Mouse (Mus musculus): Measurements from ENCODE around the gene Themis2.

Themis2 gene

DNA sequence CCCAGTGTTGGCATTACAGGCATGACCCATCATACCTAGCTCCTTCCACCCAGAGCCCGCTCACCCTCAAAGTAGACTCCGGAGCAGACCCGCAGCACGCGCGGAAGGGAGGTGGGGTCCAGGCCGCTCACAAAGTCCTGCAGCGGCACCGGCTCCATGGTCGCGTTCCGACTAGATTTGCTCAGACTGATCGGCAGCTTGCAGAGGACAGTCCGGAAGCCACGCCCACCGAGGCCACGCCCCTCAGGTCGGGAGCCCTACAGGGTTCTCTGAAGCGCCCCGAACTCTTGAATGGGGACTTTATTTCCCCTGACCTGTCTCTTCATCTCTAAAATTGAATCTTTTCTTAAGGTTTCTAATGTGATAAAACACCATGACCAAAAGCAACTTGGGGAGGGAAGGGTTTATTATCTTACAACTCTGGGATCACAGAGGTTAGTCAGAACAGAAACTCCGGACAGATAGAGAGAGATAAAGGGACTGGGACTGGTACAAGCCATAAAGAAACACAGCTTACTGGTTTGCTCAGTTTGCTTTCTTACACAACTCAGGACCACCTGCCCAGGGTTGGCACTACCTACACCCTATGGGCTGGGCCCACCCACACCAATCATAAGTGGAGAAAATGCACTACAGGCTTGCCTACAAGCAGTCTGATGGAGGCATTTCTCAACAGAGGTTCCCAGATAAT lies at the start of gene Themis2:
TSS of gene Themis2 (minus strand) at position 192 of the 691 bp plus-strand sequence.
- peak; percentile 33 to 45 for DNase-seq (ENCODE audit: low spot score in 2 of 2)

DNA sequence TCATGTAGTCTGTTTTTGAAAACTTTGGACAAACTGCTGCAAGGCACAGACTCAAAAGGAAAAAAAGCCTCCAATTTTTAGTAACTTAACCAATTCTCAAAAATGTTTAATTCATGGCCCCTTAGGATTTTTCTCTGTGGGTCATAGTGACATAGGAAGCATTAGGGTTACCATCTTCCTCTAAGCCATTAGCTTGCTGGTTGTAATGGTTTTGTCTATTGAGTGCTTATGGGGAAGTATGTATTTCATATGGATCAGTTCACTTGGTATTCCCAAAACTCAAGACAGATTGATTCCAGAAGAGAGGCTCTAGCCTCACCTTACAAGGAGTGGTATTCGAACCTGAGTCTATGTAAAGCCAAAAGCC lies 47.5 kb upstream of the Themis2 start:
- no peak for DNase-seq (ENCODE audit: low spot score in 2 of 2)

GRCm38 (mm10) chr4:132842970-132843704 lies 47.0 kb upstream of the Themis2 start, which contains the start of gene Ppp1r8:
Gene Ppp1r8 (minus strand): TSS chr4:132843169.
- peak; percentile 86 to 87 for DNase-seq (ENCODE audit: low spot score in 2 of 2)

- peak; percentile 10 to 14 for DNase-seq (ENCODE audit: low spot score in 2 of 2)
Observed at GRCm38 (mm10) chr4:132842281-132842906, 46.2 kb upstream of the Themis2 start.

DNA sequence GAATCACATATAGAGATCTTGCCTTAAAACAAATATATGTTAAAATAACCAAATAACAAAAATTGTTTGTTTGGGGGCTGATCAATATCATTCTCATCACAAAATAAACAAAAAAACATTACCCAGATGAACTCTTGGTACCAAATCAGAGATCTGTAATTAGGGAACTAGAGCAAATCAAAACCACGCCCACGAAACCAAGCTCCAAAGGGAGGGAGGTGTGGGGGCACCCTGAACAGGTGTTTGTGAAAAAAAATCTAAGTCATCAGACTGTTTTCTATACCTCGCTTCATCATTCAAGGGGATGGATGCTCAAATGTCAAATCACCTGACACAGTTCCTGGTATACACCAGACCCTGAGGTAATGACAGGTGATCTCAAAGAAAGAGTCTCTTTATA lies 45.3 kb upstream of the Themis2 start:
- no peak for DNase-seq (ENCODE audit: low spot score in 2 of 2)

GRCm38 (mm10) chr4:132823614-132824366 lies 27.6 kb upstream of the Themis2 start:
- DNase-seq (ENCODE audit: low spot score in 2 of 2): peak; percentile 23 to 64

DNA sequence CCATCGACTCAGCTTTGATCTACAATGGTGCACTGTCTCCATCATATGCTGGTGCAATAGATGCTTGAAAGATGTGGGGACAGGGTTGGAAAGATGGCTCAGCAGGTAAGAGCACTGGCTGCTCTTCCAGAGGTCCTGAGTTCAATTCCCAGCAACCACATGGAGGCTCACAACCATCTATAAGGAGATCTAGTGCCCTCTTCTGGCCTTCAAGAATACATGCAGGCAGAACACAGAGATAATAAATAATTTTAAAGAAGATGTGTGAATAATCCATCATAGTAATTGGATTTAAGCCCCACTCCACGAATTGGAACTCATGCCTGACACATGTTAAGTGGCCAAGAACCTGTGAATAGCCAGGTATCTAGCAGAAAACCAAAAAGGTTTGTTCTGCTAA lies 22.3 kb upstream of the Themis2 start:
- no peak for DNase-seq (ENCODE audit: low spot score in 2 of 2)

GRCm38 (mm10) chr4:132816855-132817254 lies 20.7 kb upstream of the Themis2 start:
- DNase-seq (ENCODE audit: low spot score in 2 of 2): no peak

GRCm38 (mm10) chr4:132816404-132816803 lies 20.2 kb upstream of the Themis2 start:
- no peak for DNase-seq (ENCODE audit: low spot score in 2 of 2)

GRCm38 (mm10) chr4:132809621-132810020 lies 13.4 kb upstream of the Themis2 start:
- DNase-seq (ENCODE audit: low spot score in 2 of 2): peak; percentile 19 to 40

DNA sequence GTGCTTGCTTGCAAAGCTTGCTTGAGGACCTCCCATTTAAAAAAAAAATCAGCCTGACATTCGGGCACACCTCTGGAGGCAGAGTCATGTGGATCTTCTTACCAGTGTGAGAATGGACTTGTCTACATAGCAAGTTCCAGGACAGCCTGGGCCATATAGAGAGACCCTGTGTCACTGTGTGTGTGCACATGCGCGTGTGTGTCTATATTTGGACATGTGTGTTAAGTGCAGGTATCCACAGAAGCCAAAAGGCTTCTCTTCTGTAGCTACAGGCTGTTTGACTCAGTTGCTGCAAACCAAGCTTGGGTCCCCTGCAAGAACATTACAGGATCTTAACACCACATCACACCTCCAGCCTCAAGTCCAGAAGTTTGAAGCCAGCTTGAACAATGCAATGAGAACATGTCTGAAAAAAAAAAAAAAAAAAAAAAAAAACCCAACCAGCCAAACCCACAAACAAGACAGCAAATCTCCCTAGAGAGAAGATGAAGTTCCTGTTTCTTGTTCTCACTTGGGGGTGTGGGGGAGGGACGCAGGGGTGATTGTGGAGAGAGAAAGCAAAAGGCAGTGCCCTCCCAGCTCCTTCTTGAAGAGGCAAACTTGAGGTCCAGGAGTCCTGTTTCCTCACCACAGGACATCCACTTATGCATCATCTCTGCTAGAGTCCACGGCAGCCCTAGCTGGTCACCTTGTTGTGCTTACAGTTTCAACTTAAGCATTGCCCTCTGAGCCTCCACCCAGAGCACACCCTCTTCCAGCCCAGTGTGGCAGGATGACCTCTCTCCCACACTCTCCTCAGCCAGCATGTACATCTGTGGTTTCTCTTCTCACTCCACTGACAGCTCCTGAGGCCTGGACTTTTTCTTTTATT lies 11.8 kb upstream of the Themis2 start:
- no peak for DNase-seq (ENCODE audit: low spot score in 2 of 2)

DNA sequence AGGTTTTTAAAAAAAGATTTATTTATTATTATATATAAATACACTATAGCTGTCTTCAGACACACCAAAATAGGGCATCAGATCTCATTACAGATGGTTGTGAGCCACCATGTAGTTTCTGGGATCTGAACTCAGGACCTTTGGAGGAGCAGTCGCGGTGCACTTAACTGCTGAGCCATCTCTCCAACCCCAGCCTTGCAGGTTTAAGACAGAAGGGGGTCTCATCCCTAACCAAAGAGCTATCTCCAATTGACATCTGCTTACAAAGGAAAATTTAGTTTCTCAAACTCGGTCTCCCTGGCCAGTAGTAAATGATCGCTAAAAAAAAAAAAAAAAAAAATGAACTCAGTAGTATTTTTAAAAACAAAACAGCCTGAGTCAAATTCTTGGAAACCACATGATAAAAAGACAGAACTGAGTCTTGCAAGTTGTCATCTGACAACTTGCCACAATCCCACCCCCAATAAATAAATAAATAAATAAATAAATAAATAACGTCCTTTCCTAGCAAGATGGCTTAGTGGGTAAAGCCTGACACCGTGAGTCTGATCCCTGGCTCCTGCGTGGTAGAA lies 10.5 kb upstream of the Themis2 start:
- no peak for DNase-seq (ENCODE audit: low spot score in 2 of 2)

- DNase-seq (ENCODE audit: low spot score in 2 of 2): no peak
Observed at GRCm38 (mm10) chr4:132805599-132806197, 9.5 kb upstream of the Themis2 start.

GRCm38 (mm10) chr4:132805146-132805545 lies 9.0 kb upstream of the Themis2 start:
- no peak for DNase-seq (ENCODE audit: low spot score in 2 of 2)

DNA sequence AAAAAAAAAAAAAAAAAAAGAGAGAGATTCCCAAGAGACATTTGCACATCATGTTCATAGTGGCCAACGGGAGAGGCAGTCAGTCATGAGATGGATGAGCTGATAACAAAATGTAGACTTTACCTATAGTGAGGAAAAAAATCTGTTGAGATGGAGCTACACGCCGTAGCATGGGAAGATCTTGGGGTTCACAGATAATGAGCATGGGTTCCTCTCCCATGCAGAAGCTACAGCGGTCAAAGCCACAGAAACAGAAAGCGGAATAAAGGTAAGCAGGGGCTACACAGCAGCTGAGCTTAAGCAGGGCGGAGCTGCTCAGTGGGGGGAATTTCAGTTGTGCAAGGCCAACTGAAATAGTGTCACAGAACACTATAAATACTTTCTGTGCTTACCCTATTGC lies 8.1 kb upstream of the Themis2 start:
- DNase-seq (ENCODE audit: low spot score in 2 of 2): no peak

DNA sequence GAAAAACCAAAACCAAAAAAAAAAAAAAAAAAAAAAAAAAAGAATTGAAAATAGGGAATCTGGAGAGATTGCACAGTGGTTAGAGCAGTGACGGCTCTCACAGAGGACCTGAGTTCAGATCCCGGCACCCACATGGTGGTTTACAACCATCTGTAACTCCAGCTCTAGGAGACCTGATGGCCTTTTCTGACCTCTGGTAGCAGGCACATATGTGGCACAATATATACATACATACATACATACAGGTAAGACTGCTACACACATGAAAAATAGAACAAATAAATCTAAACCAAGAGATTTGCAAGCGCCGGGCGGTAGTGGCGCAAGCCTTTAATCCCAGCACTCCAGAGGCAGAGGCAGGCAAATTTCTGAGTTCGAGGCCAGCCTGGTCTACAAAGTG lies 7.7 kb upstream of the Themis2 start:
- DNase-seq (ENCODE audit: low spot score in 2 of 2): no peak

- DNase-seq (ENCODE audit: low spot score in 2 of 2): no peak
Observed at GRCm38 (mm10) chr4:132803212-132803611, 7.0 kb upstream of the Themis2 start.

DNA sequence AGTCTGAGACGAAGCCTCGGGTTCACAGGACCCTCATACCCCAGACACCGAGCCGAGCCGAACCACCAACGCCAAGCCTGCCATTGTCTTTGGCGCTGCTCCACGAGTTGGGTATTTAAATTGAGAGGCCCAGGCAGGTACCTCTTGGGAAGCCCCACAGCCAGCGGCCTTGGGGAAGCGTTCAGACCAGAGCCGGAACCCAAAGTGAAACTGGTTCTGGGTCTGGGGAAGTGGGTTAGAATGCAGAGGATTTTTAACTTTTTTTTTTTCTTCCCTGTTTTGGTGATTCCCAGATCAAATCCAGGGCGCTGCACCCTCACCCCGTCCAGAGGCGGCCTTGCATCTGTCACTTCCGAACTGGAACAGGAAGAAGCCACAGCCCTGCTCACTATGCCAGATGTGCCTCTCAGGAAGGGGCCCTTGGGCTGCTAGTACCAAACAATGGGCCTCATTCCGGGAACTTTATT lies 6.0 kb upstream of the Themis2 start:
- DNase-seq (ENCODE audit: low spot score in 2 of 2): no peak

DNA sequence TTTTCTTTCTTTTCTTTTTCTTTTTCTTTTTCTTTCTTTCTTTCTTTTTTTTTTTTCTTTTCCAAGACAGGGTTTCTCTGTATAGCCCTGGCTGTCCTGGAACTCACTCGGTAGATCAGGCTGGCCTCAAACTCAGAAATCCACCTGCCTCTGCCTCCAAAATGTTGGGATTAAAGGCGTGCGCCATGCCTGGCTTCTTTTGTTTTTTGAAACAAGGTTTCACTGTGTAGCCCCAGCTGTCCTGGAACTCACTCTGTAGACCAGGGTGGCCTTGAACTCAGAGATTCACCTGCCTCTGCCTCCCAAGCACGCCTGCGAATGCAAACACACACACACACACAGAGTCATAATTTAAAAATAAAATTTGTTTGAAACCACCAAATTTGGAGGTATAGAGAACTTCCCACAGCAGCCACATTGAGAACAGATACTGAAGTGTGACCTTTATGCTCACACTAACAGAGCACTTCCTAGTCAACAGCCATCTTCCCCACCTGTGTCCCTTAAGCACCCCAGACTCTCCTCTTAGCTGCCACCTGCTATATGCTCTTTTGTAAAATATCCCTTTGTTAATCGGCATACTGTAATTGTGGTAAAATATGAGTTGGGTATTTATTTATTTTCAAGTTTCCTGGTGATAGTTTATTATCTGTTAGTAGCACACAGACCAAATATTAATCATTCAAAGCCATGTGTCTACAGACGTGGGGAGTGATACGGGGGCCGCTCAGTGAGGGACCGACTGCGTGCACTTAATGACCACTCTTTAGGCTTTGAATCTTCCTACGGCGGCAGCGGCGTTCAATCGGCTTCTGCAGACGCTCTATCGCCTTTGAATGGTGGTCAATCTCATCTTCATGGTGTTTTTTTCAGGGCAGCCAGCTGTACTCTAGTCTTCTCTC lies 5.2 kb upstream of the Themis2 start:
- no peak for DNase-seq (ENCODE audit: low spot score in 2 of 2)
